Mouse (Mus musculus) hindbrain, embryonic 14.5 days (tissue): ENCODE data around the gene Gm17416. TPM values are rescaled to one million over a fixed set of nuclear protein-coding genes. Genes with fewer than 3 reads are reported as not detected.

Source experiments
- polyA plus RNA-seq: library from polyadenylated mRNA; unstranded; fragments of >200 nt; fragmentation: Nextera tagmentation; extraction: Ambion mirVana; gene quantifications from 2 replicates; pipeline ENCODE4 v1.2.1, GENCODE M21; 2014

Gm17416 gene
- polyA plus RNA-seq, 1 experiment from 2014 or later: not detected

Other genes starting within 250 kb of the Gm17416 start
- gene Rbck1, start 236.7 kb upstream of the Gm17416 start, polyA plus RNA-seq: 93.7 and 95.3 TPM in 2 replicates
- 0.95 and 1.0 TPM in 2 replicates for gene Trib3, start 225.3 kb upstream of the Gm17416 start, polyA plus RNA-seq
- 48.0 and 56.9 TPM in 2 replicates for gene Nrsn2, start 192.7 kb upstream of the Gm17416 start, polyA plus RNA-seq
- 18.8 and 19.5 TPM in 2 replicates for gene Sox12, start 171.3 kb upstream of the Gm17416 start, polyA plus RNA-seq
- gene Zcchc3, start 154.3 kb upstream of the Gm17416 start, polyA plus RNA-seq: 16.5 and 17.2 TPM in 2 replicates
- gene 6820408C15Rik, start 153.8 kb upstream of the Gm17416 start, polyA plus RNA-seq: 2.5 and 3.8 TPM in 2 replicates
- gene Defb23, start 104.7 kb upstream of the Gm17416 start, polyA plus RNA-seq: not detected in 2 replicates
- not detected in 2 replicates for gene Defb20, start 92.3 kb upstream of the Gm17416 start, polyA plus RNA-seq
- not detected in 2 replicates for gene Defb22, start 79.2 kb upstream of the Gm17416 start, polyA plus RNA-seq
- gene Defb26, start 57.6 kb upstream of the Gm17416 start, polyA plus RNA-seq: not detected in 2 replicates
- gene Defb28, start 51.1 kb upstream of the Gm17416 start, polyA plus RNA-seq: not detected in 2 replicates
- not detected in 2 replicates for gene Defb29, start 29.2 kb upstream of the Gm17416 start, polyA plus RNA-seq
- not detected in 2 replicates for gene Defb21, start 3.4 kb downstream of the Gm17416 start, polyA plus RNA-seq
- not detected in 2 replicates for gene Defb19, start 11.0 kb downstream of the Gm17416 start, polyA plus RNA-seq
- gene Defb45, start 30.1 kb downstream of the Gm17416 start, polyA plus RNA-seq: not detected in 2 replicates
- gene Defb36, start 35.0 kb downstream of the Gm17416 start, polyA plus RNA-seq: not detected in 2 replicates
- not detected in 2 replicates for gene Defb25, start 53.7 kb downstream of the Gm17416 start, polyA plus RNA-seq
- 0.33 and 0.87 TPM in 2 replicates for gene Rem1, start 57.6 kb downstream of the Gm17416 start, polyA plus RNA-seq
- gene H13, start 100.1 kb downstream of the Gm17416 start, polyA plus RNA-seq: 155 and 164 TPM in 2 replicates
- gene Mcts2, start 117.7 kb downstream of the Gm17416 start, polyA plus RNA-seq: 34.0 and 41.9 TPM in 2 replicates
- gene Id1, start 166.9 kb downstream of the Gm17416 start, polyA plus RNA-seq: 56.5 and 68.0 TPM in 2 replicates
- gene Cox4i2, start 184.8 kb downstream of the Gm17416 start, polyA plus RNA-seq: 5.8 TPM in 2 replicates